Mouse (Mus musculus) heart, embryonic 13.5 days (tissue): ENCODE measurements around the gene Ank. TPM values are rescaled to one million over a fixed set of nuclear protein-coding genes. Genes with fewer than 3 reads are reported as not detected.

Source experiments
- ATAC-seq: fragments of 200-750 bp; cut with Nextera tagmentation; 2 replicates; pipeline ENCODE4 v1.8.0; 2017; ENCODE audit warnings: moderate TSS enrichment; ENCODE audit not compliant: insufficient number of reproducible peaks, low FRiP score, low TSS enrichment; ENCODE audit errors: extremely low read depth
- H3K27ac ChIP-seq: fragments of 300-500 bp; sonication (generic); replicated peaks from 2 replicates; pipeline ENCODE4 v1.5.1; 2015; ENCODE audit warnings: moderate library complexity, mild to moderate bottlenecking, inconsistent platforms
- H3K27me3 ChIP-seq: fragments of 300-500 bp; sonication (generic); replicated peaks from 2 replicates; pipeline ENCODE4 v1.6.1; 2015; ENCODE audit warnings: mild to moderate bottlenecking, inconsistent platforms
- H3K36me3 ChIP-seq: fragments of 300-500 bp; sonication (generic); 2 replicates; pipeline ENCODE4 v1.6.1; 2015; ENCODE audit warnings: mild to moderate bottlenecking, inconsistent platforms
- H3K4me1 ChIP-seq: fragments of 300-500 bp; sonication (generic); 2 replicates; pipeline ENCODE4 v1.6.1; 2015; ENCODE audit warnings: inconsistent platforms
- H3K4me2 ChIP-seq: fragments of 300-500 bp; sonication (generic); 2 replicates; pipeline ENCODE4 v1.6.1; 2015; ENCODE audit warnings: inconsistent platforms, mild to moderate bottlenecking, moderate library complexity
- H3K4me3 ChIP-seq: fragments of 300-500 bp; sonication (generic); 2 replicates; pipeline ENCODE4 v1.5.1; 2015; ENCODE audit warnings: moderate library complexity, mild to moderate bottlenecking, inconsistent platforms
- H3K9ac ChIP-seq: fragments of 300-500 bp; sonication (generic); 2 replicates; pipeline ENCODE4 v1.6.1; 2015; ENCODE audit warnings: inconsistent platforms, mild to moderate bottlenecking, moderate library complexity
- H3K9me3 ChIP-seq: fragments of 300-500 bp; sonication (generic); 2 replicates; pipeline ENCODE4 v1.6.1; 2016; ENCODE audit warnings: inconsistent platforms
- WGBS: fragments of 180-500 bp; shearing (Covaris S2); methylation state at CpG from one replicate; pipeline ENCODE4 v1.1.7; 2015; ENCODE audit warnings: mixed read lengths; 5-methylcytosine and 5-hydroxymethylcytosine counted together
- polyA plus RNA-seq: library from polyadenylated mRNA; unstranded; fragments of >200 nt; fragmentation: Nextera tagmentation; extraction: Ambion mirVana; gene quantifications from 2 replicates; pipeline ENCODE4 v1.2.1, GENCODE M21; 2015

The Ank gene
- polyA plus RNA-seq, 1 experiment from 2014 or later, result 9.1 TPM

- H3K4me2 ChIP-seq, result no peak overlapping the region
- peak overlapping the region; percentile 36; the same call in 1 of the 2 replicates for H3K27ac ChIP-seq
- H3K36me3 ChIP-seq, result no peaks in the 10 kb centered on the region
- H3K4me3 ChIP-seq, result no peak overlapping the region
- no peak overlapping the region for H3K9ac ChIP-seq
- H3K9me3 ChIP-seq, result no peaks in the 10 kb centered on the region
- peaks cover 57% of the 10 kb centered on the region for H3K4me1 ChIP-seq
- WGBS, result 49% methylated on average over 6 of the region's 6 CpGs
- no peaks in the 10 kb centered on the region for H3K27me3 ChIP-seq
- ATAC-seq, result no peak
These were observed 81.6 kb downstream of the Ank start for GRCm38 (mm10) chr15:27548110-27548509.

- no peak overlapping the region for H3K4me2 ChIP-seq
- ATAC-seq, result no peak
- H3K27me3 ChIP-seq, result no peaks in the 10 kb centered on the region
- H3K27ac ChIP-seq, result no peak overlapping the region
- H3K4me3 ChIP-seq, result no peak overlapping the region
- H3K36me3 ChIP-seq, result no peaks in the 10 kb centered on the region
- H3K9me3 ChIP-seq, result no peaks in the 10 kb centered on the region
- 75% methylated on average over 10 of the region's 10 CpGs for WGBS
- peaks cover 57% of the 10 kb centered on the region for H3K4me1 ChIP-seq
- no peak overlapping the region for H3K9ac ChIP-seq
These were observed 82.6 kb downstream of the Ank start for GRCm38 (mm10) chr15:27549071-27549470.

GRCm38 (mm10) chr15:27549878-27550277 is 83.4 kb downstream of the Ank start:
- Histone ChIP-seq H3K27ac (no peak overlapping the region), H3K27me3 (no peaks in the 10 kb centered on the region), H3K9me3 (no peaks in the 10 kb centered on the region), H3K4me2 (no peak overlapping the region), H3K4me1 (peaks cover 57% of the 10 kb centered on the region), H3K9ac (no peak overlapping the region), H3K4me3 (no peak overlapping the region), H3K36me3 (no peaks in the 10 kb centered on the region)
- 61% methylated on average over 7 of the region's 7 CpGs for WGBS
- no peak for ATAC-seq

- no peaks in the 10 kb centered on the region for H3K27me3 ChIP-seq
- no peak for ATAC-seq
- no peaks in the 10 kb centered on the region for H3K9me3 ChIP-seq
- no peak overlapping the region for H3K4me2 ChIP-seq
- H3K9ac ChIP-seq, result no peak overlapping the region
- H3K36me3 ChIP-seq, result no peaks in the 10 kb centered on the region
- no peak overlapping the region for H3K4me3 ChIP-seq
- H3K4me1 ChIP-seq, result peaks cover 52% of the 10 kb centered on the region
- WGBS, result 86% methylated on average over 9 of the region's 9 CpGs
- H3K27ac ChIP-seq, result no peak overlapping the region
These were observed 84.0 kb downstream of the Ank start for GRCm38 (mm10) chr15:27550358-27550992.

GRCm38 (mm10) chr15:27551117-27552114 is 84.9 kb downstream of the Ank start:
- Histone ChIP-seq H3K27ac (0 out of 2 replicates have a peak overlapping the region, but pooled peaks have one; percentile 20), H3K4me3 (no peak overlapping the region), H3K9ac (no peak overlapping the region), H3K4me2 (no peak overlapping the region), H3K4me1 (peaks cover 49% of the 10 kb centered on the region), H3K9me3 (no peaks in the 10 kb centered on the region), H3K27me3 (no peaks in the 10 kb centered on the region), H3K36me3 (no peaks in the 10 kb centered on the region)
- ATAC-seq, result no peak
- whole genome bisulfite sequencing, result 78% methylated on average over 19 of the region's 19 CpGs

GRCm38 (mm10) chr15:27552129-27552700 is 85.7 kb downstream of the Ank start:
- WGBS, result 57% methylated on average over 10 of the region's 10 CpGs

GRCm38 (mm10) chr15:27553554-27553953 is 87.1 kb downstream of the Ank start:
- Histone ChIP-seq H3K27ac (no peak overlapping the region), H3K9me3 (no peaks in the 10 kb centered on the region), H3K27me3 (no peaks in the 10 kb centered on the region), H3K9ac (no peak overlapping the region), H3K4me2 (no peak overlapping the region), H3K36me3 (peaks cover 13% of the 10 kb centered on the region), H3K4me3 (no peak overlapping the region), H3K4me1 (peaks cover 37% of the 10 kb centered on the region)
- no peak for ATAC-seq
- WGBS, result 86% methylated on average over 5 of the region's 5 CpGs

More at GRCm38 (mm10) chr15:27552129-27552700, 85.7 kb downstream of the Ank start:
- no peaks in the 10 kb centered on the region for H3K27me3 ChIP-seq
- no peak overlapping the region for H3K4me3 ChIP-seq
- H3K36me3 ChIP-seq, result peaks cover 4% of the 10 kb centered on the region
- H3K4me1 ChIP-seq, result peaks cover 45% of the 10 kb centered on the region
- H3K9ac ChIP-seq, result no peak overlapping the region
- H3K27ac ChIP-seq, result 0 out of 2 replicates have a peak overlapping the region, but pooled peaks have one; percentile 6
- H3K4me2 ChIP-seq, result no peak overlapping the region
- no peak for ATAC-seq
- no peaks in the 10 kb centered on the region for H3K9me3 ChIP-seq

GRCm38 (mm10) chr15:27558456-27559147 is 92.1 kb downstream of the Ank start:
- no peaks in the 10 kb centered on the region for H3K27me3 ChIP-seq
- WGBS, result 74% methylated on average over 16 of the region's 16 CpGs
- H3K9me3 ChIP-seq, result no peaks in the 10 kb centered on the region

GRCm38 (mm10) chr15:27560315-27560714 is 93.8 kb downstream of the Ank start:
- Histone ChIP-seq H3K27me3 (no peaks in the 10 kb centered on the region), H3K4me2 (no peak overlapping the region), H3K9me3 (no peaks in the 10 kb centered on the region), H3K4me1 (peaks cover 8% of the 10 kb centered on the region), H3K9ac (no peak overlapping the region), H3K27ac (no peak overlapping the region), H3K36me3 (peaks cover 34% of the 10 kb centered on the region), H3K4me3 (no peak overlapping the region)
- WGBS, result 73% methylated on average over 11 of the region's 11 CpGs
- no peak for ATAC-seq

More at GRCm38 (mm10) chr15:27558456-27559147, 92.1 kb downstream of the Ank start:
- Histone ChIP-seq H3K4me2 (no peak overlapping the region), H3K27ac (no peak overlapping the region), H3K9ac (no peak overlapping the region), H3K36me3 (peaks cover 21% of the 10 kb centered on the region), H3K4me3 (no peak overlapping the region), H3K4me1 (peaks cover 8% of the 10 kb centered on the region)
- no peak for ATAC-seq

- WGBS, result 91% methylated on average over 14 of the region's 14 CpGs
- no peak for ATAC-seq
- H3K36me3 ChIP-seq, result peaks cover 61% of the 10 kb centered on the region
- H3K4me3 ChIP-seq, result no peak overlapping the region
- no peak overlapping the region for H3K4me2 ChIP-seq
- H3K9me3 ChIP-seq, result no peaks in the 10 kb centered on the region
- no peak overlapping the region for H3K9ac ChIP-seq
- H3K27me3 ChIP-seq, result no peaks in the 10 kb centered on the region
- H3K4me1 ChIP-seq, result no peaks in the 10 kb centered on the region
- H3K27ac ChIP-seq, result no peak overlapping the region
These were observed 97.9 kb downstream of the Ank start for GRCm38 (mm10) chr15:27564106-27565100.
